Mouse (Mus musculus): ENCODE data around the gene BC004004. TPM values are rescaled to one million over a fixed set of nuclear protein-coding genes. Genes with fewer than 3 reads are reported as not detected.
A peak's percentile ranks its signal among the peaks of the same experiment; 100 is the strongest.
"Not testable (repeated sequence)": the region's sequence is repeated elsewhere in the genome, so short reads cannot be mapped to it uniquely, and the experiment has no call there.

The BC004004 gene
- polyA plus RNA-seq, 1 experiment: 102 TPM

DNA sequence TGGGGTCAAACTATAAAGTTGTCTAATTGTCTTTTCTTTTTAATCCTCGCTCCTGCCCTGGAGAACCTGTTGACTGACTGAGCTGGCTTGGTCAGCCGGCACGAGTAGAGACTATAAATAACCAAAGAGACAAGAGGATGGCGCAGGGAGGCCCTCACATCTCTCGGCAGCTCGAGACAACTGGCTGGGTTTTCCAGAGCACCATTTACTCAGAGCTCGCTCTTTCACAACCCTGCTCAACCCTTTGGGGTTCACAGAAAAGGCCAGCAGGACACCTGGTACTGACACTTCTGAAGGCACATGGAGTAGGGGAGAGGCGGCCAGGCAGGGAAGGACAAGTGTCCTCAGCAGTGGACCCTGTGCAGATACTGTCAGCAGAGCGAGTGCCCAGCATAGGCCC, 14.9 kb upstream of the BC004004 start:
- no peak overlapping the region for H3K27ac ChIP-seq (ENCODE audit: insufficient read depth, low read length)
- no peak for TF ChIP-seq POLR2A (IDR thresholded peaks at IDR 0.05; ENCODE audit: borderline replicate concordance, insufficient read depth, low read length)
- no peak for TF ChIP-seq CTCF (IDR thresholded peaks at IDR 0.05; ENCODE audit: borderline replicate concordance, insufficient read depth, low read depth, low read length)
- no peak for DNase-seq
- peaks cover 5% of the 10 kb centered on the region for H3K4me1 ChIP-seq (ENCODE audit: control insufficient read depth, insufficient read depth, low read length)
- H3K27me3 ChIP-seq (ENCODE audit: control insufficient read depth, insufficient read depth, low read length): no peaks in the 10 kb centered on the region
- 90% methylated on average over 9 of the region's 9 CpGs for WGBS
- no peak overlapping the region for H3K4me3 ChIP-seq (replicated peaks; ENCODE audit: insufficient read depth, low read depth, low read length)

DNA sequence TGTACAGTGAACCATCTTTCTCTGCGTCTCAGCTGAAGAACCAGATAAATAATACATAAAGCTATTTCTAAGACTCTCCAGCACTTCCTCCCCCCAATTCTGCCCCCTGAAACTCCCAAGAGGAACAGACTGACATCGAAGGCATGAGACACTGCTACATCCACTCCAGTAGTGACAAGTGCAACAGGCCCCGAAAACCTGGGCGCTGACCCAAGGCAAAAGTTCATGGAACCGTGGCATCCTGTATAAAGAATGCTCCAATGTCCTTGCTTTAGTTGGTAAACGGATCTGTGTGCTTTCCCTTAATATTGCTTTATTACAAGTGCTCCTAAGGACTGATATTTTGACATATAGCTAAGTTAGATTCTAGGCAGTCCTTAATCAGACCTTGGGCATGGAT, 13.8 kb upstream of the BC004004 start:
- not testable (repeated sequence) for H3K27ac ChIP-seq (ENCODE audit: insufficient read depth, low read length); H3K27me3 ChIP-seq (ENCODE audit: control insufficient read depth, insufficient read depth, low read length); H3K4me3 ChIP-seq (replicated peaks; ENCODE audit: insufficient read depth, low read depth, low read length); H3K4me1 ChIP-seq (ENCODE audit: control insufficient read depth, insufficient read depth, low read length); DNase-seq
- WGBS: 66% methylated on average over 6 of the region's 6 CpGs

DNA sequence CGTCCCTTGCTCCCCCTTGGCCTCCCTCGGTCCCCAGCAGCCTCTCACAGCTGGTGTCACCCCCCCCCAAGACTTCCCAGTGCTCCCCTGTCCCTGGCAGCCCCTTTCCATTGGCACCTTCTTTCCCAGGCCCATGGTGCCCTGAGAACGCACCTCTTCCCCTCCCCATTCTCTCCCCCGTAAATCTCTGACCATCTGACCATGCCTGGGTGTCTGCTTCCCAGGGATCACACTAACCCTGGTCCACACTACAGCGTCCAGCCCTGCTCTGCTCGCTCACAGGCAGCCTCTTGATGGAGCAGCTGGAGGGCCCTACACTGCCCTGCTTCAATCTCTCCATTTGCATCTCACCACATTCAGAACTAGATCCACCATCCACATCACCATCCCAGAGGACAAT, 12.1 kb upstream of the BC004004 start:
- no peak overlapping the region for H3K4me3 ChIP-seq (replicated peaks; ENCODE audit: insufficient read depth, low read depth, low read length)
- TF ChIP-seq CTCF (IDR thresholded peaks at IDR 0.05; ENCODE audit: borderline replicate concordance, insufficient read depth, low read depth, low read length) (no peak), POLR2A (IDR thresholded peaks at IDR 0.05; ENCODE audit: borderline replicate concordance, insufficient read depth, low read length) (no peak)
- WGBS: 75% methylated on average over 6 of the region's 6 CpGs
- DNase-seq: no peak
- no peaks in the 10 kb centered on the region for H3K27me3 ChIP-seq (ENCODE audit: control insufficient read depth, insufficient read depth, low read length)
- peaks cover 8% of the 10 kb centered on the region for H3K4me1 ChIP-seq (ENCODE audit: control insufficient read depth, insufficient read depth, low read length)
- H3K27ac ChIP-seq (ENCODE audit: insufficient read depth, low read length): no peak overlapping the region

GRCm38 (mm10) chr17:29257001-29257511, 11.5 kb upstream of the BC004004 start:
- 67% methylated on average over 10 of the region's 10 CpGs for WGBS
- TF ChIP-seq CTCF (IDR thresholded peaks at IDR 0.05; ENCODE audit: borderline replicate concordance, insufficient read depth, low read depth, low read length) (no peak), POLR2A (IDR thresholded peaks at IDR 0.05; ENCODE audit: borderline replicate concordance, insufficient read depth, low read length) (no peak)
- Histone ChIP-seq H3K27me3 (ENCODE audit: control insufficient read depth, insufficient read depth, low read length) (no peaks in the 10 kb centered on the region), H3K4me3 (replicated peaks; ENCODE audit: insufficient read depth, low read depth, low read length) (no peak overlapping the region), H3K27ac (ENCODE audit: insufficient read depth, low read length) (no peak overlapping the region), H3K4me1 (ENCODE audit: control insufficient read depth, insufficient read depth, low read length) (peaks cover 8% of the 10 kb centered on the region)
- no peak for DNase-seq

GRCm38 (mm10) chr17:29258025-29258558, 10.5 kb upstream of the BC004004 start:
- peaks cover 10% of the 10 kb centered on the region for H3K4me1 ChIP-seq (ENCODE audit: control insufficient read depth, insufficient read depth, low read length)
- no peak for DNase-seq
- TF ChIP-seq POLR2A (IDR thresholded peaks at IDR 0.05; ENCODE audit: borderline replicate concordance, insufficient read depth, low read length): no peak
- no peak for TF ChIP-seq CTCF (IDR thresholded peaks at IDR 0.05; ENCODE audit: borderline replicate concordance, insufficient read depth, low read depth, low read length)
- no peak overlapping the region for H3K4me3 ChIP-seq (replicated peaks; ENCODE audit: insufficient read depth, low read depth, low read length)
- no peaks in the 10 kb centered on the region for H3K27me3 ChIP-seq (ENCODE audit: control insufficient read depth, insufficient read depth, low read length)
- 83% methylated on average over 10 of the region's 10 CpGs for WGBS
- H3K27ac ChIP-seq (ENCODE audit: insufficient read depth, low read length): no peak overlapping the region

- 86% methylated on average over 2 of the region's 2 CpGs for WGBS
- TF ChIP-seq CTCF (IDR thresholded peaks at IDR 0.05; ENCODE audit: borderline replicate concordance, insufficient read depth, low read depth, low read length) (no peak), POLR2A (IDR thresholded peaks at IDR 0.05; ENCODE audit: borderline replicate concordance, insufficient read depth, low read length) (no peak)
- peaks cover 10% of the 10 kb centered on the region for H3K4me1 ChIP-seq (ENCODE audit: control insufficient read depth, insufficient read depth, low read length)
- no peaks in the 10 kb centered on the region for H3K27me3 ChIP-seq (ENCODE audit: control insufficient read depth, insufficient read depth, low read length)
- no peak overlapping the region for H3K4me3 ChIP-seq (replicated peaks; ENCODE audit: insufficient read depth, low read depth, low read length)
- DNase-seq: no peak
- no peak overlapping the region for H3K27ac ChIP-seq (ENCODE audit: insufficient read depth, low read length)
Measured at GRCm38 (mm10) chr17:29258921-29259320, 9.7 kb upstream of the BC004004 start.

- H3K27me3 ChIP-seq (ENCODE audit: control insufficient read depth, insufficient read depth, low read length): no peaks in the 10 kb centered on the region
- TF ChIP-seq CTCF (IDR thresholded peaks at IDR 0.05; ENCODE audit: borderline replicate concordance, insufficient read depth, low read depth, low read length): peak; percentile 96
- TF ChIP-seq POLR2A (IDR thresholded peaks at IDR 0.05; ENCODE audit: borderline replicate concordance, insufficient read depth, low read length): no peak
- 4% methylated on average over 3 of the region's 3 CpGs for WGBS
Measured at GRCm38 (mm10) chr17:29259489-29259888, 9.1 kb upstream of the BC004004 start.

GRCm38 (mm10) chr17:29260501-29260900, 8.1 kb upstream of the BC004004 start:
- WGBS: 86% methylated on average over 15 of the region's 15 CpGs
- no peak for DNase-seq
- H3K4me3 ChIP-seq (replicated peaks; ENCODE audit: insufficient read depth, low read depth, low read length): no peak overlapping the region

More at GRCm38 (mm10) chr17:29259489-29259888, 9.1 kb upstream of the BC004004 start:
- Histone ChIP-seq H3K4me3 (replicated peaks; ENCODE audit: insufficient read depth, low read depth, low read length) (no peak overlapping the region), H3K27ac (ENCODE audit: insufficient read depth, low read length) (no peak overlapping the region), H3K4me1 (ENCODE audit: control insufficient read depth, insufficient read depth, low read length) (peaks cover 10% of the 10 kb centered on the region)
- DNase-seq: peak; percentile 71 to 79

More at GRCm38 (mm10) chr17:29260501-29260900, 8.1 kb upstream of the BC004004 start:
- TF ChIP-seq CTCF (IDR thresholded peaks at IDR 0.05; ENCODE audit: borderline replicate concordance, insufficient read depth, low read depth, low read length) (no peak), POLR2A (IDR thresholded peaks at IDR 0.05; ENCODE audit: borderline replicate concordance, insufficient read depth, low read length) (no peak)
- H3K27me3 ChIP-seq (ENCODE audit: control insufficient read depth, insufficient read depth, low read length): no peaks in the 10 kb centered on the region
- no peak overlapping the region for H3K27ac ChIP-seq (ENCODE audit: insufficient read depth, low read length)
- H3K4me1 ChIP-seq (ENCODE audit: control insufficient read depth, insufficient read depth, low read length): peaks cover 10% of the 10 kb centered on the region

Measured in cerebellum, adult 2 months (tissue).